Mouse (Mus musculus) duodenum, adult 2 months (tissue): Measurements from ENCODE around the gene Oxsm. TPM values are rescaled to one million over a fixed set of nuclear protein-coding genes. Genes with fewer than 3 reads are reported as not detected.

Experiments
- polyA plus RNA-seq: library from polyadenylated mRNA; depleted of rRNA; stranded (reverse); fragments of >200 nt; gene quantifications from 2 replicates; pipeline ENCODE4 v1.2.3, GENCODE M21; 2012; ENCODE audit warnings: low replicate concordance; rRNA removed

Oxsm gene
- polyA plus RNA-seq = 2.8 and 5.0 TPM in 2 replicates

GRCm38 (mm10) chr14:16249171-16249874, at the start of gene Oxsm, which contains the start of gene Ngly1:
Gene Oxsm, minus strand, starts transcription at chr14:16249808.
Gene Ngly1, plus strand, starts transcription at chr14:16249280.

Other genes with a start within 250 kb of the Oxsm start
- 21.6 and 29.3 TPM in 2 replicates for gene Ngly1, start 528 bp downstream of the Oxsm start, polyA plus RNA-seq
- gene Top2b, start 115.4 kb upstream of the Oxsm start, polyA plus RNA-seq = 1.3 and 1.4 TPM in 2 replicates